Mouse (Mus musculus) kidney, embryonic 14.5 days (tissue): ENCODE data around the gene Nup210. TPM values are rescaled to one million over a fixed set of nuclear protein-coding genes. Genes with fewer than 3 reads are reported as not detected.
"Not testable (repeated sequence)": the region's sequence is repeated elsewhere in the genome, so short reads cannot be mapped to it uniquely, and the experiment has no call there.

Experiments
- ATAC-seq: fragments of 200-750 bp; cut with Nextera tagmentation; 2 replicates; pipeline ENCODE4 v1.8.0; 2017; ENCODE audit warnings: moderate number of reproducible peaks, mild to moderate bottlenecking, moderate TSS enrichment, moderate library complexity; ENCODE audit not compliant: low FRiP score, low TSS enrichment
- H3K27ac ChIP-seq: fragments of 300-500 bp; sonication (generic); 2 replicates; pipeline ENCODE4 v1.5.1; 2014; ENCODE audit warnings: low read depth, mild to moderate bottlenecking, low read length, moderate library complexity, mixed read lengths
- H3K27me3 ChIP-seq: fragments of 300-500 bp; sonication (generic); 2 replicates; pipeline ENCODE4 v1.6.1; 2014; ENCODE audit warnings: mild to moderate bottlenecking, low read length; ENCODE audit not compliant: control insufficient read depth, insufficient read depth
- H3K36me3 ChIP-seq: fragments of 300-500 bp; sonication (generic); 2 replicates; pipeline ENCODE4 v1.6.1; 2014; ENCODE audit warnings: low read length, mixed read lengths; ENCODE audit not compliant: control insufficient read depth, insufficient read depth
- H3K4me1 ChIP-seq: fragments of 300-500 bp; sonication (generic); 2 replicates; pipeline ENCODE4 v1.6.1; 2014; ENCODE audit warnings: low read length, mixed read lengths; ENCODE audit not compliant: control insufficient read depth, insufficient read depth
- H3K4me2 ChIP-seq: fragments of 300-500 bp; sonication (generic); replicated peaks from 2 replicates; pipeline ENCODE4 v1.6.1; 2014; ENCODE audit warnings: low read depth, mild to moderate bottlenecking, low read length
- H3K4me3 ChIP-seq: fragments of 300-500 bp; sonication (generic); 2 replicates; pipeline ENCODE4 v1.5.1; 2014; ENCODE audit warnings: mild to moderate bottlenecking, low read length
- H3K9ac ChIP-seq: fragments of 300-500 bp; sonication (generic); 2 replicates; pipeline ENCODE4 v1.6.1; 2014; ENCODE audit warnings: low read depth, mild to moderate bottlenecking, low read length, moderate library complexity
- H3K9me3 ChIP-seq: fragments of 300-500 bp; sonication (generic); 2 replicates; pipeline ENCODE4 v1.6.1; 2016; ENCODE audit warnings: low read length; ENCODE audit not compliant: control insufficient read depth
- WGBS: fragments of 180-500 bp; shearing (Covaris S2); extraction: QIAGEN DNeasy Blood & Tissue Kit; methylation state at CpG from one replicate; pipeline ENCODE4 v1.1.7; 2014; 5-methylcytosine and 5-hydroxymethylcytosine counted together
- polyA plus RNA-seq: library from polyadenylated mRNA; unstranded; fragments of >200 nt; fragmentation: Nextera tagmentation; extraction: Ambion mirVana; gene quantifications from 2 replicates; pipeline ENCODE4 v1.2.1, GENCODE M21; 2014

Gene Nup210
- polyA plus RNA-seq, 1 experiment from 2014 or later, result 30.6 TPM

DNA sequence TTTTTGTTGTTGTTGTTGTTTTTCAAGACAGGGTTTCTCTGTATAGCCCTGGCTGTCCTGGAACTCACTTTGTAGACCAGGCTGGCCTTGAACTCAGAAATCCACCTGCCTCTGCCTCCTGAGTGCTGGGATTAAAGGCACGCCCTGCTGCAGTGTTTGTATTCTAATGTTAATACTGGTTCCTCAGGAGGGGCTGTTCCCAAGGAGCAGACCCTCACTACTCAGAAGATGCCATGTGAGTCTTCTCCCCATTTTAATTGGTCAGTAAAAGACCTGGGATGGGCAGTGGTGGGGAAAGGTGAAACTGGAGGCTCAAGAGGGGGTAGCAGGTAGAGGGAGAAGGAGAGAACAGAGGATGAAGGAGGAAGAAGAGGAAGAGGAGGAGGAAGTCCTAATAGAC, 13.2 kb downstream of the Nup210 start:
- ATAC-seq, result not testable (repeated sequence)
- WGBS, result 90% methylated on average over 1 of the region's 1 CpGs

GRCm38 (mm10) chr6:91100621-91101020, 16.0 kb downstream of the Nup210 start:
- ATAC-seq, result no peak
- H3K4me3 ChIP-seq, result no peak overlapping the region
- no peaks in the 10 kb centered on the region for H3K27me3 ChIP-seq
- H3K9ac ChIP-seq, result no peak overlapping the region
- peaks cover 5% of the 10 kb centered on the region for H3K36me3 ChIP-seq
- no peak overlapping the region for H3K27ac ChIP-seq
- WGBS, result 68% methylated on average over 5 of the region's 5 CpGs
- no peaks in the 10 kb centered on the region for H3K9me3 ChIP-seq
- H3K4me1 ChIP-seq, result peaks cover 9% of the 10 kb centered on the region
- H3K4me2 ChIP-seq, result no peak overlapping the region

More for the DNA sequence above, 13.2 kb downstream of the Nup210 start:
- H3K4me1 ChIP-seq, H3K9ac ChIP-seq, H3K9me3 ChIP-seq, H3K36me3 ChIP-seq, H3K4me2 ChIP-seq, H3K27ac ChIP-seq, H3K27me3 ChIP-seq, H3K4me3 ChIP-seq: not testable (repeated sequence)

DNA sequence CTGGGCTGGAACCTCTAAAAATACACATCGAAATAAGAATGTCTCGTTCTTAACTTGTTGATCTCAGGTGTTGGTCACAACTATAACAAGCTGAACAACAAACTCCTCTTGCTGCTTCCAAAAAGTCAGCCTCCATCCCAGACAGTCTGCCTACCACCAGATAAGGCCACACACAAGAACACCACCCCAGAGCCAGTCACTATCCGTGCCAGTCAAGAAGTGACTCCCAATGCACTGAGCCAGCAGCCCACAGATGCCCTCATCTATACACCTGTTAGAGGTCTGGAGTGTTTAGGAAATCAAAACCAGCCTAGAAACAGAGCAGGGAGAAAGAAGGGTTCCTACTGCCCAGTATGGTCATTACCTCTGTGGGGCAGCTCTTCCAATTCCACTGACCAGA, 18.8 kb downstream of the Nup210 start:
- no peak for ATAC-seq
- no peak overlapping the region for H3K4me2 ChIP-seq

DNA sequence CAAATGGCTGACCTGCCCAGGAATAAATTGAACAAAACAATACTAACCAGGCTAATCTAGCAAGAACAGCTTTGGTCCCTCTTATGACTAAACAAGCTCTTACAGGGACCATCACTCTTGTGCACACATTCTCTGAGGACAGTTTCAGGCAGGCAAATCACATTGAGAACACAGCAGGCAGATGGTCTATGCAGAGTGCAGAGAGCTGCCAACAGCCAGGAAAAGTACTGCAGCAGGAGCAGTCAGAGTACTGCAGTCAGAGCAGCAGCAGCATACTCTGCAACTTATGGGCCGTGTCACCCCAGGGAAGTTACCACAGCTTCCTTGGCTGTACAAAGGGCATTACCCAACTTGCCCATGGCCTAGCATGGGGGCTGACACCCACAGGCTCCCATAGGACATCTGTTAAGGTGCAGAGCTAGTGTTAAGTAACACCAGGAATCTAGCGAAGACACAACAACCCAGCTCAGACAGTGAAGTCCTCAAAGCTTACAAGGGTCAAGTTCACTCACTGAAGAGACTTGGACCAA, 21.5 kb downstream of the Nup210 start:
- H3K4me1 ChIP-seq, result peaks cover 4% of the 10 kb centered on the region; the same call in 1 of the 2 replicates
- H3K27me3 ChIP-seq, result no peaks in the 10 kb centered on the region
- peaks cover 7% of the 10 kb centered on the region for H3K36me3 ChIP-seq
- H3K9me3 ChIP-seq, result no peaks in the 10 kb centered on the region
- H3K4me2 ChIP-seq, result no peak overlapping the region
- ATAC-seq, result no peak
- WGBS, result 82% methylated on average over 2 of the region's 2 CpGs
- no peak overlapping the region for H3K9ac ChIP-seq
- no peak overlapping the region for H3K27ac ChIP-seq
- no peak overlapping the region for H3K4me3 ChIP-seq

More for the DNA sequence above, 18.8 kb downstream of the Nup210 start:
- Histone ChIP-seq H3K36me3 (peaks cover 7% of the 10 kb centered on the region), H3K4me1 (no peaks in the 10 kb centered on the region), H3K9me3 (no peaks in the 10 kb centered on the region), H3K27ac (no peak overlapping the region), H3K9ac (no peak overlapping the region), H3K27me3 (no peaks in the 10 kb centered on the region), H3K4me3 (no peak overlapping the region)
- 98% methylated on average over 3 of the region's 3 CpGs for WGBS

- H3K4me3 ChIP-seq, result no peak overlapping the region
- peaks cover 4% of the 10 kb centered on the region; the same call in 1 of the 2 replicates for H3K4me1 ChIP-seq
- H3K9ac ChIP-seq, result no peak overlapping the region
- ATAC-seq, result 0 out of 2 replicates have a peak, but pooled peaks have one; percentile 43
- H3K36me3 ChIP-seq, result peaks cover 5% of the 10 kb centered on the region; the same call in 1 of the 2 replicates
- WGBS, result 58% methylated on average over 10 of the region's 10 CpGs
- H3K9me3 ChIP-seq, result no peaks in the 10 kb centered on the region
- no peaks in the 10 kb centered on the region for H3K27me3 ChIP-seq
- no peak overlapping the region for H3K27ac ChIP-seq
- H3K4me2 ChIP-seq, result no peak overlapping the region
Measured at GRCm38 (mm10) chr6:91092216-91092899, 24.3 kb downstream of the Nup210 start.

- no peak overlapping the region for H3K4me3 ChIP-seq
- H3K9me3 ChIP-seq, result no peaks in the 10 kb centered on the region
- ATAC-seq, result no peak
- no peaks in the 10 kb centered on the region for H3K27me3 ChIP-seq
- no peak overlapping the region for H3K9ac ChIP-seq
- 80% methylated on average over 5 of the region's 5 CpGs for WGBS
- H3K4me1 ChIP-seq, result no peaks in the 10 kb centered on the region
- H3K4me2 ChIP-seq, result no peak overlapping the region
- H3K36me3 ChIP-seq, result peaks cover 6% of the 10 kb centered on the region; the same call in 1 of the 2 replicates
- no peak overlapping the region for H3K27ac ChIP-seq
Measured at GRCm38 (mm10) chr6:91085114-91085892, 31.3 kb downstream of the Nup210 start.

DNA sequence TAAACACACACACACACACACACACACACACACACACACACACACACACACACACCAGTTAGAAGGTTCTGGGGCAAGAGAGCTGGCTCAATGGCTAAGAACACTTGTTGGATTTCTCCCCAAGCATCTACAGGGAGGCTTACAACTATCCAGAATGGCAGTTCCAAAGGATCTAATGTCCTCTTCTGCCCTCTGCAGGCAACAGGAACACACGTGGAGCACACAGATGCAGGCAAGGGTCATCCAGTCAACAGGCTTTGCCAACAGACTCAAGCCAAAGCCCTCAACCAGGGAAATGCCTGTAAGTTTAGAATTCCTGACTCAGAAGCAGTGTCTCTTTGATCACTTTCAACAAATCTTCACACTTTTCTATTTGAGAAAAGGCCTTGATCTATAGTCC, 36.6 kb downstream of the Nup210 start:
- H3K36me3 ChIP-seq, result 0 out of 2 replicates have a peak, but pooled peaks cover 4% of the 10 kb centered on the region
- H3K4me3 ChIP-seq, result no peak overlapping the region
- no peak overlapping the region for H3K4me2 ChIP-seq
- H3K27ac ChIP-seq, result no peak overlapping the region
- WGBS, result 34% methylated on average over 1 of the region's 1 CpGs
- no peak overlapping the region for H3K9ac ChIP-seq
- H3K4me1 ChIP-seq, result no peaks in the 10 kb centered on the region
- no peaks in the 10 kb centered on the region for H3K9me3 ChIP-seq
- no peaks in the 10 kb centered on the region for H3K27me3 ChIP-seq
- no peak for ATAC-seq

DNA sequence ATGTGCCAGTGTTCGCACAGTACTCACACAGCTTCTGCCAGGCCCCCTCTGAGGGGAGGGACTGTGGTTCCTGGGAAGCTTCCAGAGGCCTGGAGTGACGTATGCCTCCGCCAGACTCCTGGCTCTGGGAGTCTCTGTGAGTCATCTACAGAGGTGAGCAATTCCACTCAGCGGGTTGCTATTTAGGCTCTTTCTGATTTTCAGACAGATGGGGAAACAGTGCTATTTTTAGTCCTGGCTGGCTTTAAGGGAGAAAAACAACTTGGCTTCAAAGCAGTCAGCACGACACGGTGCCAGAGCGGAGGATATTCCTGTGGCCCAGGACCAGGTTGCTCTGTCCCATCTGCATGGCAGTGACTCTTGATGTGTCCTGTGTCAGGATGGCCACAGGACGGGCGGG, 40.4 kb downstream of the Nup210 start:
- Histone ChIP-seq H3K9me3 (no peaks in the 10 kb centered on the region), H3K4me1 (no peaks in the 10 kb centered on the region), H3K4me2 (no peak overlapping the region), H3K27me3 (no peaks in the 10 kb centered on the region), H3K27ac (no peak overlapping the region), H3K9ac (no peak overlapping the region), H3K4me3 (no peak overlapping the region), H3K36me3 (0 out of 2 replicates have a peak, but pooled peaks cover 3% of the 10 kb centered on the region)
- 78% methylated on average over 9 of the region's 9 CpGs for WGBS
- no peak for ATAC-seq

- Histone ChIP-seq H3K4me3 (no peak overlapping the region), H3K27ac (no peak overlapping the region), H3K4me1 (no peaks in the 10 kb centered on the region), H3K4me2 (no peak overlapping the region), H3K36me3 (peaks cover 6% of the 10 kb centered on the region; the same call in 1 of the 2 replicates), H3K9ac (no peak overlapping the region), H3K9me3 (no peaks in the 10 kb centered on the region), H3K27me3 (no peaks in the 10 kb centered on the region)
- no peak for ATAC-seq
- 73% methylated on average over 1 of the region's 1 CpGs for WGBS
Measured at GRCm38 (mm10) chr6:91068511-91068910, 48.1 kb downstream of the Nup210 start.
